Mouse (Mus musculus) midbrain, embryonic 12.5 days (tissue): ENCODE measurements around the gene Dnajc6. TPM values are rescaled to one million over a fixed set of nuclear protein-coding genes. Genes with fewer than 3 reads are reported as not detected.
A peak's percentile ranks its signal among the peaks of the same experiment; 100 is the strongest.

Experiments used
- ATAC-seq: fragments of 200-750 bp; cut with Nextera tagmentation; 2 replicates; pipeline ENCODE4 v1.8.0; 2017; ENCODE audit warnings: low read depth, moderate TSS enrichment, moderate library complexity; ENCODE audit not compliant: low FRiP score
- H3K27ac ChIP-seq: fragments of 300-500 bp; sonication (generic); replicated peaks from 2 replicates; pipeline ENCODE4 v1.5.1; 2016; ENCODE audit warnings: mild to moderate bottlenecking
- H3K27me3 ChIP-seq: fragments of 300-500 bp; sonication (generic); 2 replicates; pipeline ENCODE4 v1.6.1; 2016; ENCODE audit warnings: mild to moderate bottlenecking
- H3K36me3 ChIP-seq: fragments of 300-500 bp; sonication (generic); 2 replicates; pipeline ENCODE4 v1.6.1; 2016
- H3K4me1 ChIP-seq: fragments of 300-500 bp; sonication (generic); 2 replicates; pipeline ENCODE4 v1.6.1; 2016
- H3K4me2 ChIP-seq: fragments of 300-500 bp; sonication (generic); replicated peaks from 2 replicates; pipeline ENCODE4 v1.6.1; 2016; ENCODE audit warnings: mild to moderate bottlenecking, moderate library complexity
- H3K4me3 ChIP-seq: fragments of 300-500 bp; sonication (generic); 2 replicates; pipeline ENCODE4 v1.5.1; 2016; ENCODE audit warnings: mild to moderate bottlenecking
- H3K9ac ChIP-seq: fragments of 300-500 bp; sonication (generic); replicated peaks from 2 replicates; pipeline ENCODE4 v1.6.1; 2016; ENCODE audit warnings: mild to moderate bottlenecking, moderate library complexity
- H3K9me3 ChIP-seq: fragments of 300-500 bp; sonication (generic); 2 replicates; pipeline ENCODE4 v1.6.1; 2016; ENCODE audit warnings: mild to moderate bottlenecking
- WGBS: fragments of 180-500 bp; shearing (Covaris S2); methylation state at CpG from one replicate; pipeline ENCODE4 v1.1.7; 2016; 5-methylcytosine and 5-hydroxymethylcytosine counted together
- polyA plus RNA-seq: library from polyadenylated mRNA; unstranded; fragments of >200 nt; fragmentation: Nextera tagmentation; extraction: Ambion mirVana; gene quantifications from 2 replicates; pipeline ENCODE4 v1.2.1, GENCODE M21; 2016

The Dnajc6 gene
- polyA plus RNA-seq, 1 experiment from 2014 or later, result 10.7 TPM

DNA sequence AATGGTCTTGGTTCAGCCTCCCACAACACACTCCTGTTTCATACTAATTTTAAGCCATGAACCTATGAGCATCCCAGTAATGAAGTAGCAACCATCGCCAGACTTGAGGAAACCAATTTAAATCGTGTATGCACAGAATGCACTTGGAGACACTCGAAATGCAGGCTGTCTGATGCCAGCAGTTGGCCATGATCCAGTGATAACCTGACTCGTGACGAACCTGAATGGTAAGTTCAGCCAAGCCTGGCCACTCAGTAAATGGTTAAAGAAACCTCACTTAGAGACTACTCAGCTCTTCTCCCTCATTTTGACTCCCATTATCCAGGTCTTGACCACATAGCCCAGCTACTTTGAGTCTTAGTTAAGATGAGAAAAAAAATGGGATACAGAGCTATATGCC lies 27.2 kb upstream of the Dnajc6 start:
- 89% methylated on average over 5 of the region's 5 CpGs for WGBS
- no peaks in the 10 kb centered on the region for H3K9me3 ChIP-seq
- no peak for ATAC-seq

DNA sequence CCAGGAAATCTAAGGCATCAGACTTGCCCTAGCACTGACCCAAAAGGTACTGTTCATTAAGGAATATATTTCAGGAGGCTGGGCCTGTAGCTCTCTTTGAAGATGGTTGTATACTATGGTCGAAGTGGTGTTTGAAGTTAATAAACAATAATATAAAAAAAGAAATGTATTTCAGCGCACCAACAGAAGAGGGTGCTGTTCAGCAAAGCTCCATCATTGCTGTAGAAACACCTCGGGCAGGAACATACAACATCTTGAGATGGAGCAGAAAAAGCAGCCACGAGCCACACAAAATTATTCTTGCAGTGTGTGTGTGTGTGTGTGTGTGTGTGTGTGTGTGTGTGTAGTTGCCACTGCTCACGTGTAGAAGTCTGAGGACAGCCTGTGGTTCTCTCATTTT lies 25.9 kb upstream of the Dnajc6 start:
- Histone ChIP-seq H3K36me3 (no peaks in the 10 kb centered on the region), H3K27me3 (no peaks in the 10 kb centered on the region), H3K9ac (no peak overlapping the region), H3K4me1 (no peaks in the 10 kb centered on the region), H3K27ac (no peak overlapping the region), H3K4me3 (no peak overlapping the region), H3K4me2 (no peak overlapping the region), H3K9me3 (no peaks in the 10 kb centered on the region)
- 52% methylated on average over 5 of the region's 5 CpGs for WGBS
- no peak for ATAC-seq

More for the DNA sequence above, 27.2 kb upstream of the Dnajc6 start:
- no peak overlapping the region for H3K4me3 ChIP-seq
- no peaks in the 10 kb centered on the region for H3K36me3 ChIP-seq
- H3K4me1 ChIP-seq, result no peaks in the 10 kb centered on the region
- no peak overlapping the region for H3K9ac ChIP-seq
- no peak overlapping the region for H3K27ac ChIP-seq
- no peak overlapping the region for H3K4me2 ChIP-seq
- H3K27me3 ChIP-seq, result no peaks in the 10 kb centered on the region

- Histone ChIP-seq H3K36me3 (no peaks in the 10 kb centered on the region), H3K4me1 (no peaks in the 10 kb centered on the region), H3K9ac (no peak overlapping the region), H3K4me2 (no peak overlapping the region), H3K27me3 (no peaks in the 10 kb centered on the region), H3K4me3 (no peak overlapping the region), H3K27ac (no peak overlapping the region), H3K9me3 (no peaks in the 10 kb centered on the region)
- ATAC-seq, result no peak
- WGBS, result 88% methylated on average over 3 of the region's 3 CpGs
Measured at GRCm38 (mm10) chr4:101472767-101473166, 23.7 kb upstream of the Dnajc6 start.

- Histone ChIP-seq H3K4me1 (no peaks in the 10 kb centered on the region), H3K9me3 (no peaks in the 10 kb centered on the region), H3K4me2 (no peak overlapping the region), H3K27me3 (peaks cover 7% of the 10 kb centered on the region; the same call in 1 of the 2 replicates), H3K4me3 (no peak overlapping the region), H3K27ac (no peak overlapping the region), H3K36me3 (no peaks in the 10 kb centered on the region), H3K9ac (no peak overlapping the region)
- ATAC-seq, result no peak
- 94% methylated on average over 8 of the region's 8 CpGs for WGBS
Measured at GRCm38 (mm10) chr4:101490320-101490917, 6.0 kb upstream of the Dnajc6 start.

- Histone ChIP-seq H3K27ac (no peak overlapping the region), H3K27me3 (peaks cover 18% of the 10 kb centered on the region), H3K4me3 (no peak overlapping the region), H3K4me1 (peaks cover 6% of the 10 kb centered on the region; the same call in 1 of the 2 replicates), H3K4me2 (no peak overlapping the region), H3K36me3 (no peaks in the 10 kb centered on the region), H3K9me3 (no peaks in the 10 kb centered on the region), H3K9ac (no peak overlapping the region)
- no peak for ATAC-seq
- 68% methylated on average over 6 of the region's 6 CpGs for WGBS
Measured at GRCm38 (mm10) chr4:101491704-101492103, 4.7 kb upstream of the Dnajc6 start.

- no peak for ATAC-seq
- Histone ChIP-seq H3K4me3 (no peak overlapping the region), H3K9ac (no peak overlapping the region), H3K36me3 (no peaks in the 10 kb centered on the region), H3K27me3 (peaks cover 38% of the 10 kb centered on the region), H3K9me3 (no peaks in the 10 kb centered on the region), H3K27ac (no peak overlapping the region), H3K4me2 (no peak overlapping the region), H3K4me1 (peaks cover 14% of the 10 kb centered on the region; the same call in 1 of the 2 replicates)
Measured at GRCm38 (mm10) chr4:101493611-101494197, 2.7 kb upstream of the Dnajc6 start.

DNA sequence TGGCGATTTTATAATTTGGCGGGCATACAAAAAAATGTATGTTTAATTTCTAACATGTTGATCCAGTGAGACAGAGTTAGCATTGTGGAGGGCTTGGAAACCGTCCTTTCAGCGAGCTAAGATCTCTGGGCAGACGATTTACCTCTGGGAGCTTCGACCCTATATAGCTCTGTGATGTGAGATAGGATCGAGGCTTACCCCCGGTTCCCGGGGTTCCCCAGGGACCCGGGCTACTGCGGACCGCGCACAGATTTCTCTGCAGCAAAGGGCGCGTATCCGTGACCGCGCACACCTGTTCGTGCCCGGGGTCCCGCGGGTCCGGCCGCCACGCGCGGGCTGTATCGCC lies 287 bp upstream of the Dnajc6 start:
- Histone ChIP-seq H3K4me3 (peak overlapping the region; percentile 68), H3K4me1 (peaks cover 14% of the 10 kb centered on the region; the same call in 1 of the 2 replicates), H3K9me3 (no peaks in the 10 kb centered on the region), H3K4me2 (peak overlapping the region; percentile 98), H3K9ac (peak overlapping the region; percentile 54), H3K27ac (no peak overlapping the region), H3K27me3 (peaks cover 49% of the 10 kb centered on the region), H3K36me3 (no peaks in the 10 kb centered on the region)
- ATAC-seq, result peak; percentile 63; the same call in 1 of the 2 replicates
- 1% methylated on average over 28 of the region's 28 CpGs for WGBS

DNA sequence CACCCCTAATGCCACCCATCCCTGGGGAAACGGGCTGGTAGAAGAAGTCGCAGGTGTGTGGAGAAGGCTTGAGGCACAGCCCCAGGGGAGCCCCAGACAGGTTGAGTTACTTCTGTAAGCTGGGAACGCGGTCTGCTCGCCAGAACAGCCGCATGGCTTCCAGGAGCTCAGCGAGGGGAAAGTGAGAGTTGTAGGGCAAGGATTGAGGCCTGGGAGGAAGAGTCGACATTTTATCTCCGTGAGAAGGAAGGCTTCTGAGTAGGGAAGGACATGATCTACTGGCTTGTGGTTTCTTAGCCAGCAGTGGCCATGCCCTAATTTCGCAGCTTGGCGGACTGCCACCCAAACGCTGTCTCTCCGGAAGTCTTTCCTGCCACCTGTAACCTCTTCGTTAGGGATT lies 888 bp downstream of the Dnajc6 start:
- H3K27ac ChIP-seq, result no peak overlapping the region
- no peaks in the 10 kb centered on the region for H3K9me3 ChIP-seq
- no peaks in the 10 kb centered on the region for H3K36me3 ChIP-seq
- 5% methylated on average over 14 of the region's 14 CpGs for WGBS
- peaks cover 14% of the 10 kb centered on the region; the same call in 1 of the 2 replicates for H3K4me1 ChIP-seq
- peaks cover 49% of the 10 kb centered on the region for H3K27me3 ChIP-seq
- no peak for ATAC-seq
- no peak overlapping the region for H3K9ac ChIP-seq
- H3K4me2 ChIP-seq, result peak overlapping the region; percentile 98
- peak overlapping the region; percentile 68 for H3K4me3 ChIP-seq

GRCm38 (mm10) chr4:101504470-101505007 lies 8.1 kb downstream of the Dnajc6 start:
- WGBS, result 38% methylated on average over 7 of the region's 7 CpGs
- peaks cover 17% of the 10 kb centered on the region for H3K27me3 ChIP-seq
- H3K9me3 ChIP-seq, result no peaks in the 10 kb centered on the region
- H3K27ac ChIP-seq, result no peak overlapping the region
- H3K36me3 ChIP-seq, result no peaks in the 10 kb centered on the region
- H3K4me2 ChIP-seq, result no peak overlapping the region
- H3K4me3 ChIP-seq, result no peak overlapping the region
- H3K9ac ChIP-seq, result no peak overlapping the region
- H3K4me1 ChIP-seq, result peaks cover 8% of the 10 kb centered on the region
- no peak for ATAC-seq

- Histone ChIP-seq H3K36me3 (no peaks in the 10 kb centered on the region), H3K4me1 (peaks cover 11% of the 10 kb centered on the region), H3K4me2 (no peak overlapping the region), H3K27me3 (peaks cover 21% of the 10 kb centered on the region), H3K27ac (no peak overlapping the region), H3K4me3 (no peak overlapping the region), H3K9me3 (no peaks in the 10 kb centered on the region), H3K9ac (no peak overlapping the region)
- ATAC-seq, result no peak
- 72% methylated on average over 2 of the region's 2 CpGs for WGBS
Measured at GRCm38 (mm10) chr4:101505966-101506365, 9.5 kb downstream of the Dnajc6 start.

DNA sequence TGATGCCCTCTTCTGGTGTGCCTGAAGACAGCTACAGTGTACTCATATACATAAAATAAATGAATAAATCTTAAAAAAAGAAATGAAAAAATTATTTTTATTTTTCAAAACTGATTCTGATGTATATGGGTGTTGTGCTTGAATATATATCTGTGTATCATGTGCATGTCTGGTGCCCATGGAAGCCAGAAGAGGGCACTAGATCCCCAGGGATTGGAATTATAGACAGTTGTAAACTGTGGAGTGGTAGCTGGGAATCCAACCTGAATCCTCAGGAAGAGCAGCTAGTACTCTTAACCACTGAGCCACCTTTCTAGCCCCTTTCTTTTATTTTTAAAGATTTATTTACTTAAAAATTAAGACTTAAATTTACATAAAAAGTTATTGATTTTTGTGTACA lies 9.9 kb downstream of the Dnajc6 start:
- no peak overlapping the region for H3K4me2 ChIP-seq
- ATAC-seq, result no peak
- H3K36me3 ChIP-seq, result no peaks in the 10 kb centered on the region
- H3K9me3 ChIP-seq, result no peaks in the 10 kb centered on the region
- no peak overlapping the region for H3K9ac ChIP-seq
- no peak overlapping the region for H3K27ac ChIP-seq
- H3K4me1 ChIP-seq, result peaks cover 11% of the 10 kb centered on the region
- H3K27me3 ChIP-seq, result peaks cover 21% of the 10 kb centered on the region
- H3K4me3 ChIP-seq, result no peak overlapping the region

DNA sequence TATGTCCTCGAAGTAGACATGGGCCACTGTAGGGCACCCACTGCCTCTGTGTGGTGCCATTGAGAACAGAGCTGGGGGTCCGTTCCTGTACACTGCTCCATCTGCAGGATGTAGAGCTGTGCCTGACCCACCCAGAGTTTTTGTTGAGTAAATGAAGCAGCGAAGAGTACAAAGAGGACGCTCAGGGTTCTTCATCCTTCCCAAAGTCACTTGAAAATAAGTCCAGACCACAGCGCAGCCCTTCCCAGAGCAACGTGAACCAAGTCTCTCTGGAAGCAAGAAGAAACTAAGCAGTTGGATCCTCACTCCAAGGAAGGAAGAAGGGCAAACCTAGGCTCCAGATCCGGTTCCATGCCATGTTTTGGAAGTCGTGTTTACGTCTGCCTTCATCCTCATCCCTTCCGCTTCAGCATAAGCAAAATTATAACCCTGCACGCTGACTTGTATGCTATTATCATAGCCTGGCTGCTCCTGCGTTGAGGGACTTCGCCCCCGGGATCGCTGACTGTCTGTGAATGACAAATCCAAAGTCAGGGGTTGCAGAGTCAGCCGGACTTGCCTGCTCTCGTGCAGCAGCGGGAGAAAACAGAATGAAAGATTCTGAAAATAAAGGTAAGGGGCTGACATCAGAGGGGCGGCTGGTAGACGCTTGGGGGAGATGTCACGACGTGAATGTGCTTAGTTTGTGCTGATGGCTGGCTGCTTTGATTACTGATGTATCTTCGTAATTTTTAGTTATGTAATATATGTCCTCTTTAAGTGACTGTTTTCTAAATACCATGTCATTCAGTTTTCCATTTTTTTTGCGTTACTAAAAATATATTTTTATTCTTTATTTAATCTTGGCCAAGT lies 11.3 kb downstream of the Dnajc6 start:
- 8% methylated on average over 24 of the region's 24 CpGs for WGBS
- ATAC-seq, result peak; percentile 50

More for the DNA sequence above, 11.3 kb downstream of the Dnajc6 start:
- Histone ChIP-seq H3K9ac (peak overlapping the region; percentile 21; the same call in 1 of the 2 replicates), H3K36me3 (no peaks in the 10 kb centered on the region), H3K4me2 (peak overlapping the region; percentile 82), H3K4me3 (peak overlapping the region; percentile 43), H3K9me3 (no peaks in the 10 kb centered on the region), H3K27me3 (peaks cover 20% of the 10 kb centered on the region), H3K27ac (no peak overlapping the region), H3K4me1 (peaks cover 11% of the 10 kb centered on the region)
